Mouse (Mus musculus): ENCODE data around the gene Lrrc37a. TPM values are rescaled to one million over a fixed set of nuclear protein-coding genes. Genes with fewer than 3 reads are reported as not detected.

Lrrc37a gene
- 0.34 TPM for polyA plus RNA-seq (2014; fragmentation: Illumina TruSeq; extraction: RNeasy Lipid Tissue Mini Kit (QIAGEN cat#74804); ENCODE audit: low read depth, low replicate concordance)

GRCm38 (mm10) chr11:103504497-103504896 lies at the start of gene Lrrc37a:
TSS of gene Lrrc37a (minus strand) at chr11:103504597.

GRCm38 (mm10) chr11:103411981-103412949 lies 92.1 kb downstream of the Lrrc37a start, which contains the start of gene Plekhm1:
TSS of gene Plekhm1 (minus strand) at chr11:103412687.

Other genes with a start within 250 kb of the Lrrc37a start
- gene Map3k14, start 237.1 kb downstream of the Lrrc37a start, polyA plus RNA-seq (2014; fragmentation: Illumina TruSeq; extraction: RNeasy Lipid Tissue Mini Kit (QIAGEN cat#74804); ENCODE audit: low read depth, low replicate concordance) = 7.9 TPM
- 17.1 TPM for gene Arhgap27, start 140.9 kb downstream of the Lrrc37a start, polyA plus RNA-seq (2014; fragmentation: Illumina TruSeq; extraction: RNeasy Lipid Tissue Mini Kit (QIAGEN cat#74804); ENCODE audit: low read depth, low replicate concordance)
- gene Plekhm1, start 91.9 kb downstream of the Lrrc37a start, polyA plus RNA-seq (2014; fragmentation: Illumina TruSeq; extraction: RNeasy Lipid Tissue Mini Kit (QIAGEN cat#74804); ENCODE audit: low read depth, low replicate concordance) = 14.8 TPM
- 0.89 TPM for gene Gm884, start 116.5 kb upstream of the Lrrc37a start, polyA plus RNA-seq (2014; fragmentation: Illumina TruSeq; extraction: RNeasy Lipid Tissue Mini Kit (QIAGEN cat#74804); ENCODE audit: low read depth, low replicate concordance)
- 3.8 TPM for gene Lyzl6, start 134.3 kb upstream of the Lrrc37a start, polyA plus RNA-seq (2014; fragmentation: Illumina TruSeq; extraction: RNeasy Lipid Tissue Mini Kit (QIAGEN cat#74804); ENCODE audit: low read depth, low replicate concordance)
- 10.8 TPM for gene Rprml, start 145.0 kb upstream of the Lrrc37a start, polyA plus RNA-seq (2014; fragmentation: Illumina TruSeq; extraction: RNeasy Lipid Tissue Mini Kit (QIAGEN cat#74804); ENCODE audit: low read depth, low replicate concordance)
- gene Gosr2, start 193.3 kb upstream of the Lrrc37a start, polyA plus RNA-seq (2014; fragmentation: Illumina TruSeq; extraction: RNeasy Lipid Tissue Mini Kit (QIAGEN cat#74804); ENCODE audit: low read depth, low replicate concordance) = 90.2 TPM
- 0.25 TPM for gene Wnt9b, start 245.2 kb upstream of the Lrrc37a start, polyA plus RNA-seq (2014; fragmentation: Illumina TruSeq; extraction: RNeasy Lipid Tissue Mini Kit (QIAGEN cat#74804); ENCODE audit: low read depth, low replicate concordance)

All from adipose tissue, adult 10 weeks (tissue).